Mouse (Mus musculus) brown adipose tissue, adult 24 weeks (tissue): ENCODE measurements around the gene Rcc2. TPM values are rescaled to one million over a fixed set of nuclear protein-coding genes. Genes with fewer than 3 reads are reported as not detected.

Experiments
- H3K27ac ChIP-seq: fragments of 200-500 bp; replicated peaks from 2 replicates; pipeline ENCODE4 v1.5.1; 2012; ENCODE audit warnings: low read depth, mild to moderate bottlenecking, low read length
- H3K4me1 ChIP-seq: fragments of 200-500 bp; 2 replicates; pipeline ENCODE4 v1.6.1; 2012; ENCODE audit warnings: low read length, mixed read lengths; ENCODE audit not compliant: control insufficient read depth, insufficient read depth, insufficient read length
- H3K4me3 ChIP-seq: fragments of 200-500 bp; 2 replicates; pipeline ENCODE4 v1.5.1; 2012; ENCODE audit warnings: low read depth, mild to moderate bottlenecking, low read length, moderate library complexity; ENCODE audit not compliant: insufficient read depth
- polyA plus RNA-seq: library from polyadenylated mRNA; stranded (reverse); fragments of >200 nt; gene quantifications from 2 replicates; pipeline ENCODE4 v1.2.4, GENCODE M21; 2012; ENCODE audit not compliant: missing spikeins, insufficient read depth, insufficient read length

Gene Rcc2
- polyA plus RNA-seq, 1 experiment: 8.8 TPM

DNA sequence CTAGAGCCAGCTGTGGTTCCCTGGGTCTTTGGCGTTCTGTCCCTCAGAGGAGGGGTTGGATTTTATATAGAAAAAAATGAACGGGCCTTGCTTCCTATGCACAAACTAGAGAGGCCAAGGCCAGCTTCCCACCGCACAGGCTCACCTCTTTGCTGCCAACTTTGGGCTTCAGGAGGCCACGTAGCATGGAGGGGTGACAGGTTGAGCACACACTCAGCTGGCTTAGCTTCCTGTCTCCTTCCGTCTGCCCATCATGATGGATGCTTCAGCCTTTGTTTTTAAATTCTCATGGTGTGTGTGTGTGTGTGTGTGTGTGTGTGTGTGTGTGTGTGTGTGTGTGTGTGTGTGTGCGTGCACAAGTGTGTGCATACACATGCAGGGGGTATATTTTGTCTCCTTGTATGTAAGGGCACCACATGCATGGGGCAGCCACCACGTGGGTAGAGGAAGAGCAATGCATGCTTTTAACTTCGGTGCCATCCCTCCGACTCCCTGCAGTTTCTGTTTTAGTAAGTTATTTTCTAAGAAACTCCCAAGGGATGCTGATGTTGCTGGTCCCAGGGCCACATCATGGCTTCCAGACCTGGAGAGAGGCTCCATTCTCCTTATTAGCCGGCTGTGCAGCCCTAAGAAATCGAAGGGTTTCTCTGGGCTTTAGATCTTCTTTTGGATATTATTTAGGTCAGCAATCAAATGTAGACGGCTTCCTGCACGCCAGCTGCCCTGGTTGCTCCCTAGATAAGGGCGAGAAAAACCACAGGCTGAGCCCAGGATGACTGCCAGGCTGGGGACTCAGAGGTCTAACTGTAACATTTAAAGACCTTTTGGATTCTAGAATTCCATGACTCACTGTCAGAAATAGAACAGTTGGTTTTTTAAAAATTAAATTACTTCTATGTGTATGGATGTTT lies 4.4 kb upstream of the Rcc2 start:
- Histone ChIP-seq H3K4me3 (no peak overlapping the region), H3K4me1 (peaks cover 2% of the 10 kb centered on the region), H3K27ac (no peak overlapping the region)

GRCm38 (mm10) chr4:140699441-140700127 lies 757 bp upstream of the Rcc2 start:
- Histone ChIP-seq H3K27ac (peak overlapping the region; percentile 40), H3K4me3 (peak overlapping the region; percentile 81), H3K4me1 (peaks cover 2% of the 10 kb centered on the region)

GRCm38 (mm10) chr4:140701049-140701715 lies 841 bp downstream of the Rcc2 start:
- peaks cover 2% of the 10 kb centered on the region for H3K4me1 ChIP-seq
- peak overlapping the region; percentile 100 for H3K4me3 ChIP-seq
- peak overlapping the region; percentile 88 for H3K27ac ChIP-seq

DNA sequence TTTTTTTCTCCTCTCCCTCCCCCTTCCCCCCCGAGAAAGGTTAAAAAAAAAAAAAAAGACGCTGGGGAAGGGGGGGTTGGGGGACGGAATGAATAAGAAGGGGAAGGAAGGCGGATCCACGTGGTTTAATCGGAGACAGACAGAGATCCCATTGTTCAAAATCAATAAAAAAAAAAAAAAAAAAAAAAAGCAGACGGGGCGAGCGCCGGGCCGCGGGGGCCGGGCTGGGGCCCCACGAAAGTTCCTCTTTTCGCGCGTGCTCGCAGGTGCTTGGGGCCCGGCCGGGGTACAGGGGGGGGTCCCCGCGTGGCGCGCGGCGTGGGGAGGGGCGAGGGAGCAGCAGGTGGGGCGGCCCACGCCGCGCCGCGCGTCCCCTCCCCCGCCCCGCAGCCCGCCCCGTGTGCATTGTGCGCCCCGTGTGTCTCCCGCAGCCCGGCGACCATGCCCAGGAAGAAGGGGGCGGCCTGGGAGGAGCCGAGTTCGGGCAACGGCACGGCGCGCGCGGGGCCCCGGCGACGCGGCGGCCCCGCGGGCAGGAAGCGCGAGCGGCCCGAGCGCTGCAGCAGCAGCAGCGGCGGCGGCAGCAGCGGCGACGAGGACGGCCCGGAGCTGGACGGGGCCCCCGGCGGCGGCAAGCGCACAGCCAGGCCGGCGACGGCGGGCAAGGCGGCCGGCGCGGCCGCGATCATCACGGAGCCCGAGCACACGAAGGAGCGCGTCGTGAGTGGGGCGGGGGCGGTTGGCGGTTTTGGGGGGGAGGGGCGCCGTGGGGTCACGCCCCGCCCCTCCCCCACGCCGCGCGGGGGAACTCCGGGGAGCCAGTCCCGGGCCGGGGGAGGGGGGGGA lies 1.6 kb downstream of the Rcc2 start:
- Histone ChIP-seq H3K27ac (no peak overlapping the region; the same call in 1 of the 2 replicates), H3K4me3 (peak overlapping the region; percentile 100)

DNA sequence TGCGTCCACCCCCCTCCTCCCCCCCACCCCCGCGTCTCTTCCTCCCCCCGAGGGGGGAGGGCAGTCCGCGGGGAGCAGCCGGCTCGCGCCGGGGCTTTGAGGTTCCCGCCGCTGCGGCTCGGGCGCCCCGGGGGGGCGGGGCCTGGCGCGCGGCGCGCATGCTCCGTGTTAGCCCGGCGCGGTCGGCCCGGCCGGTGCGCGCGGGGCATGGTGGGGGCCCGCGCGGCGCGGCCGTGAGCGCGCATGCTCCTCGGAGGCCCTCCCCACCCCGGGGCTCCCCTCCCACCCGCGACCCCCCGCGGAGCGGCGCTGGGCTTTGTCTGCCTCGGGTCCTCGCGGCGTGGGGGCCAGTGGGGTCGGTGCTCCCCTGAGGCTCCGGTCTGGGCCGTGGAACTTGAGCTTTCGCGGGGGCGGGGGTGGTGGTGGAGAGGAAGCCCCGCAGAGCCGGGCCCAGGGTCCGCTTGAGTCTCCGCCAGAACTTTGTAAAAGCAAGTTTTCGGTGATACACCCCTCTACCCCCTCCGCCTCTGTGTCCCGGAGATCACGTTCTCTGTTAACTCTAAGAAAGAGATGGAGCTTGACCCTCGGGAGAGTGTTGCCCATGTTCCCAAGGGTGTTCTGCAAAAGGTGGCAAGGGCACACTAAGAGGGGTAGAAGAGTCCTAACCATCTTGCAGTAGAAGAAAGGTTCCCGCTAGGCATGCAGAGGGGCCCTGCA lies 2.4 kb downstream of the Rcc2 start:
- Histone ChIP-seq H3K4me3 (peak overlapping the region; percentile 74), H3K4me1 (peaks cover 2% of the 10 kb centered on the region), H3K27ac (no peak overlapping the region)

More for the DNA sequence above, 1.6 kb downstream of the Rcc2 start:
- peaks cover 2% of the 10 kb centered on the region for H3K4me1 ChIP-seq

- Histone ChIP-seq H3K4me3 (peak overlapping the region; percentile 4; the same call in 1 of the 2 replicates), H3K27ac (no peak overlapping the region)
Observed at GRCm38 (mm10) chr4:140703636-140704035, 3.3 kb downstream of the Rcc2 start.

DNA sequence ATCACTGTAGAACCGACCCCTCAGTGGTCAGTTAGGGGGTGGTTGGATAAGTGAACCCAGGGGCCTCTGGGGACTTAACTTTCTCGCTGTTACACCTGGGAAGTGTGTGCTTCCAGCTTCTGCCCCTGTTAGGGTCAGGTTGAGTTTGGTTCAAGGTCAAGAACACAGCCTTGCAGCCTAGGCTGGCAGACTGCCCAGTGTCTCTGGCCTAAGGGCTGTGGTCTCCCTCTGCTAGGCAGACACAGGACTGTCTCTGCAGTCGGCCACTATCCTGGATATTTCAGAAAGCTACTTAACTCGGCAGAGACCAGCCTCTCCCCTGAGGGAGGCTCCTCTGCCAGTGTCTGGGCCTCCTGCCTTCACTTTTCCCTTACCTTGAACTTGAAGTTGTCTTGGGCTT lies 3.8 kb downstream of the Rcc2 start:
- Histone ChIP-seq H3K4me3 (no peak overlapping the region), H3K4me1 (peaks cover 2% of the 10 kb centered on the region), H3K27ac (no peak overlapping the region)

More at GRCm38 (mm10) chr4:140703636-140704035, 3.3 kb downstream of the Rcc2 start:
- H3K4me1 ChIP-seq: peaks cover 2% of the 10 kb centered on the region

- Histone ChIP-seq H3K4me3 (no peak overlapping the region), H3K27ac (no peak overlapping the region), H3K4me1 (no peaks in the 10 kb centered on the region; the same call in 1 of the 2 replicates)
Observed at GRCm38 (mm10) chr4:140707615-140708014, 7.3 kb downstream of the Rcc2 start.

GRCm38 (mm10) chr4:140708297-140708927 lies 8.1 kb downstream of the Rcc2 start:
- H3K4me1 ChIP-seq: no peaks in the 10 kb centered on the region; the same call in 1 of the 2 replicates
- no peak overlapping the region for H3K4me3 ChIP-seq
- H3K27ac ChIP-seq: no peak overlapping the region

GRCm38 (mm10) chr4:140709111-140709510 lies 8.8 kb downstream of the Rcc2 start:
- Histone ChIP-seq H3K27ac (no peak overlapping the region), H3K4me3 (no peak overlapping the region), H3K4me1 (no peaks in the 10 kb centered on the region; the same call in 1 of the 2 replicates)

DNA sequence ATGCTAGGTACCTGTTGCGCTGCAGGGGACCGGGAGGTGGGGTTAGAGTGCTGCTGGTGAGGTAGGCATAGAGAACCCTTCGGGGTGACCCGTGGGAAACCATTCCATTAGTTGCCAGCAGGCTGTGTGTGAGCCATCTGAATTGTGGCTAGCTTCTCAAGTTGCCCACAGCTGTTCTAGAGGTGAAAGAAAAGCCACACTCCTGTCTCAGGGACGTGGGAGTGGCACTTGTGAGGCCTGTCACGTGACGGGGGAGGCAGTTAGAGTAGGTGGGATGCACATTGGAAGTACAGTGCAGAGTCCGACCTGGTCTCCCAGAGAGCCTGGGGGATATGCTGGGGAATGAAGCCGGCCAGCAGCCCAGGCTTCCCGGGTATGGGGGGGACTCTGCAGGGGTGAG lies 9.3 kb downstream of the Rcc2 start:
- no peak overlapping the region for H3K27ac ChIP-seq
- H3K4me3 ChIP-seq: no peak overlapping the region
- no peaks in the 10 kb centered on the region; the same call in 1 of the 2 replicates for H3K4me1 ChIP-seq

- H3K4me1 ChIP-seq: no peaks in the 10 kb centered on the region; the same call in 1 of the 2 replicates
- no peak overlapping the region for H3K4me3 ChIP-seq
- H3K27ac ChIP-seq: no peak overlapping the region
Observed at GRCm38 (mm10) chr4:140710781-140711180, 10.4 kb downstream of the Rcc2 start.

GRCm38 (mm10) chr4:140711360-140711759 lies 11.0 kb downstream of the Rcc2 start:
- Histone ChIP-seq H3K4me3 (no peak overlapping the region), H3K4me1 (no peaks in the 10 kb centered on the region; the same call in 1 of the 2 replicates), H3K27ac (no peak overlapping the region)
